Mouse (Mus musculus) activated CD4-positive, CD25-positive, alpha-beta regulatory T cell (primary cell): ENCODE data around the gene Hs3st6. TPM values are rescaled to one million over a fixed set of nuclear protein-coding genes. Genes with fewer than 3 reads are reported as not detected.

Source experiments
- polyA plus RNA-seq, 2 experiments: library from polyadenylated mRNA; unstranded; fragments of 100-300 nt; shearing (Covaris generic); gene quantifications; one replicate each; pipeline ENCODE4 v1.2.1; 2017

Hs3st6 gene
- not detected for polyA plus RNA-seq

DNA sequence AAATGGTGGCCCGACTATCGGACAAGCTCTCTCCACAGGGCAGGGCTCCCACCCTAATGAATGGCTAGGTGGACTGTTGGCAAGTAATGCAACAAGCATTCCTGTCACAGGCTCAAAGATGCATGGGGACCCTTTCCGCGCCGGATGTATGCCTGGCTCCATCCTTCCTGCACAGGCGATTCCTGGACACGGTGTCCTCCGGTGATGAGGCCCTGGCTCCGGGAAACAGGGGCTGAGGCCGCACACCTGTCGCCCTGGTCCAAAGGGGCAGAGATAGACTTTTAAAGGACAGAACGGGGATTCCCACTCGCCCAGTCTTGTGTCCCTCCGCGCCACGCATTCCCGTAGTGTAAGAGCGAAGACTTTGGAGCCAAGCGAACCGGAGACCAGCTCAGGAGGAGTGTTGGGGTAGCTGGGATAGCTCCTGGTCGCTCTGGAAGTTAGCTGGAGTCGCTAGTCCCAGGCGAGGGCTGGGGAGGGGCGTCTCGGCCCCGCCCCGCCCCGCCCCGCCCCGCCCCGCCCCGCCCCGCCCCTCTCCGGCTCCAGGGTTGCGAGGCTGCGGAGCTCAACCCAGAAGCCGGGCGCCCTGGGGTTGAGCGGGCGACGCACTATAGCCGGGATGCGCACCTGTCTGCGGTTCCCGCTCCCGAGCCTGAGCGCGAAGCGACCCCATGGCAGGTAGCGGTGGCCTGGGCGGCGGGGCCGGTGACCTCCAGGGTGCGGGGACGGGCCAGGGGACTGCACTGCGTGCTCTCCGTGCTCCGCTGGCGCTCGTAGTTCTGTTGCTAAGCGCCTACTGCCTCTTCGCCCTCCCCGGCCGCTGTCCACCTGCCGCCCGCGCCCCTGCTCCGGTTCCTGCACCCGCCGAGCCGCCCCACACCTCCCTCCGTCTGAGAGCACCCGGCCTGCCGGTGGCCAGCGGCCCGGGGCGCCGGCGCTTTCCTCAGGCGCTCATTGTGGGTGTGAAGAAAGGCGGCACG, at the start of gene Hs3st6:
TSS of gene Hs3st6 (plus strand) at position 574 of the 980 bp plus-strand sequence.

DNA sequence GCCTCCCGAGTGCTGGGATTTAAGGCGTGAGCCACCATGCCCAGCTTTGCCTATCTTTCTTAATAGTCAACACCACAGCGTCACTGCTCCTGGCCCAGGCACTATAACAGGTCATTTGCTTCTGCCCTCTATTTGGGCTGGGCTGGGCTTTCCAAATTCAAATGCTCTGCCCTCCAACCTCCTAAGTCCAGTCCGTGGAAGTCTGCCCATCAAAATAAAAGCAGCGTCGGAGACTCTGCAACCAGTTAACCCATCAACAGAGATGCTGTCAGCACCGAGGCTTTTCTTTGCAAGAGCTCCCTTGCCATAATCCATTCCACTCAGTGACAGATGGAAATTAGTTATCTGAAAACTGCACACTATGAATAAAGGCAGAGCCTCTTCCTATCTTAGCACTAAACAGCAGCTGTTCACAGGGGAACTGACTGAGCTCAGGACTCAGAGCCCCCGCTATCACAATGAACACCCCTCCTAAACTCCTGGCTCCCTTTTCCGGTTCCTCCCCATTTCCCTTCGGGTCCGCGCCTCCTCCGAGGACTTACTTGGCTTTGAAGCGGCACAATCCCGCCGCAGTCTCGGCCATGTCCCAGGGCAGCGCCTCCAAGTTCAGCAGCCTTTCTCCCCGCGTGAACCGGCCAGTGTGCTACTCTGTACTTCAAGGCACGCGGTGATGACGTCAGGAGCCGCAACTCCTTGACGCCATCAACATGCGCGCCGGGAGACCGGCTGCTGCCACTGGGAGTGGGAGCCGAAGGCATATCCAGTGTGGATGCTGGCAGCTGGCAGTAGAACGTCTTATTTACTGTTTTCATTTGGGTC, 45.6 kb upstream of the Hs3st6 start, which contains the start of gene Tbl3:
TSS of gene Tbl3 (minus strand) at position 679 of the 819 bp plus-strand sequence.

DNA sequence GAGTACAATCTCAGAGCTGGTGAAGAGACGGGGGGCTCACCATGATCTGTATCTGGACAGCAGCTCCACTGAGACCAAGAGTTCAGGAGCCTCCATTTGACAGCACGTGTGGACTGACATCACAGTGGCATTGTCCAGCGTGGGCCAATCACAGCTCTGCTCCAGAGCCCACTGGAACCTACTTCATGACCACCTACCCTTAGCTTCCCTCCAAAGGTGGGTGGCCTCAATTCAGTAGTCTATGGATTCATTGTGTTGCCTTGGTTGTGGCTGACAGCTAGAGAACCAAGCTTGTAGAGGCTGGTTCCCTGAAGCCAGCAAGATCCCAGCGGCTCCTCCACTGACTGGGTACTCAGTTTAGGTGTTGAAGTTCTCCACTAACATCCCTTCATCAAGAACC, 34.8 kb upstream of the Hs3st6 start, which contains the start of the genes Rnf151 and Rps2:
TSS of gene Rnf151 (minus strand) at position 121 of the 400 bp plus-strand sequence.
TSS of gene Rps2 (plus strand) at position 174 of the 400 bp plus-strand sequence.

DNA sequence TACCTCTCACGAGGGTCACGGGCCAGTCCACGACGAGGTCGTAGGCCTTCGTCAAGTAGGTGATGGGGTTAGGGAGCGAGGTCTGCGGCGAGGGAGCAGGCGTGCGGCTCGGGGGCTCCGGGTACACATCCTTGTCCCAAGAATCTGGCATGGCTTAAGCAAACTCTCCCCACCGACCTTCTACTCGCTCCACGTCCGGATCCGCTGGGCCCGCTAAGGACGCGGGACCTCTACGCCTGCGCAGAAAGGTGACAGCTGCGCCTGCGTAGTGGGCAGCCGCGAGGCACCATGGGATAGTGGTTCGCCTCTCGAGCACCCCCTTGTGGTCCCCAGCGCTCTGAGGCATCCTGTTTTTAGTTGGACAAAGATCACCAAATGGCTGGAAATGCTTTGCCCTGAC, 28.6 kb upstream of the Hs3st6 start, which contains the start of gene Ndufb10:
TSS of gene Ndufb10 (minus strand) at position 295 of the 400 bp plus-strand sequence.

GRCm38 (mm10) chr17:24727618-24728017, 25.2 kb upstream of the Hs3st6 start, which contains the start of gene Rpl3l:
Rpl3l (plus strand) TSS chr17:24727820.

GRCm38 (mm10) chr17:24736330-24737051, 16.3 kb upstream of the Hs3st6 start, which contains the start of gene Msrb1:
Msrb1 (plus strand) TSS chr17:24736642.

GRCm38 (mm10) chr17:24803952-24804951, 51.5 kb downstream of the Hs3st6 start, which contains the start of gene Meiob:
Meiob (plus strand) TSS chr17:24804289.

Other genes starting within 250 kb of the Hs3st6 start
- gene Traf7, start 225.1 kb upstream of the Hs3st6 start, polyA plus RNA-seq = 10 to 100 TPM; 64.2 to 74.9 TPM
- gene Rab26, start 218.8 kb upstream of the Hs3st6 start, polyA plus RNA-seq = 10 to 100 TPM in 1 of 2 experiments, 1 to 10 TPM in 1; 6.7 to 13.8 TPM
- gene Pkd1, start 203.2 kb upstream of the Hs3st6 start, polyA plus RNA-seq = 10 to 100 TPM; 25.4 to 40.3 TPM
- gene Tsc2, start 120.4 kb upstream of the Hs3st6 start, polyA plus RNA-seq = 10 to 100 TPM; 29.8 to 34.8 TPM
- gene Nthl1, start 120.3 kb upstream of the Hs3st6 start, polyA plus RNA-seq = 1 to 10 TPM; 3.1 to 6.3 TPM
- gene Slc9a3r2, start 102.7 kb upstream of the Hs3st6 start, polyA plus RNA-seq = under 1 TPM in 1 of 2 experiments, not detected in 1; 0.45 TPM
- gene Npw, start 94.5 kb upstream of the Hs3st6 start, polyA plus RNA-seq = under 1 TPM in 1 of 2 experiments, not detected in 1; 0.35 TPM
- 10 to 100 TPM; 14.7 to 16.2 TPM for gene Zfp598, start 83.3 kb upstream of the Hs3st6 start, polyA plus RNA-seq
- 1 to 10 TPM in 1 of 2 experiments, under 1 TPM in 1; 0.92 to 1.0 TPM for gene Syngr3, start 63.0 kb upstream of the Hs3st6 start, polyA plus RNA-seq
- gene Gfer, start 56.8 kb upstream of the Hs3st6 start, polyA plus RNA-seq = 10 to 100 TPM; 34.1 to 41.6 TPM
- 1 to 10 TPM; 1.3 to 1.4 TPM for gene Noxo1, start 56.8 kb upstream of the Hs3st6 start, polyA plus RNA-seq
- 10 to 100 TPM; 50.5 to 56.8 TPM for gene Tbl3, start 45.3 kb upstream of the Hs3st6 start, polyA plus RNA-seq
- under 1 TPM; 0.18 to 0.50 TPM for gene Rnf151, start 34.9 kb upstream of the Hs3st6 start, polyA plus RNA-seq
- gene Rps2, start 34.9 kb upstream of the Hs3st6 start, polyA plus RNA-seq = 1,000 to 10,000 TPM in 1 of 2 experiments, 100 to 1,000 TPM in 1; 636 to 1,022 TPM
- 100 to 1,000 TPM; 191 to 287 TPM for gene Ndufb10, start 28.5 kb upstream of the Hs3st6 start, polyA plus RNA-seq
- gene Rpl3l, start 25.2 kb upstream of the Hs3st6 start, polyA plus RNA-seq = under 1 TPM; 0.16 to 0.18 TPM
- gene Msrb1, start 16.3 kb upstream of the Hs3st6 start, polyA plus RNA-seq = 10 to 100 TPM; 20.5 to 22.6 TPM
- gene Meiob, start 51.3 kb downstream of the Hs3st6 start, polyA plus RNA-seq = not detected
- gene Hagh, start 87.2 kb downstream of the Hs3st6 start, polyA plus RNA-seq = 10 to 100 TPM; 31.4 to 43.7 TPM
- gene Fahd1, start 97.4 kb downstream of the Hs3st6 start, polyA plus RNA-seq = 1 to 10 TPM; 2.1 to 2.5 TPM
- not detected for gene Igfals, start 113.0 kb downstream of the Hs3st6 start, polyA plus RNA-seq
- gene Nubp2, start 133.4 kb downstream of the Hs3st6 start, polyA plus RNA-seq = 100 to 1,000 TPM; 110 to 137 TPM
- gene Spsb3, start 133.7 kb downstream of the Hs3st6 start, polyA plus RNA-seq = 10 to 100 TPM; 55.8 to 76.0 TPM
- gene Eme2, start 142.1 kb downstream of the Hs3st6 start, polyA plus RNA-seq = 10 to 100 TPM; 35.1 to 39.1 TPM
- 100 to 1,000 TPM in 1 of 2 experiments, 10 to 100 TPM in 1; 86.5 to 135 TPM for gene Mrps34, start 142.1 kb downstream of the Hs3st6 start, polyA plus RNA-seq
- 10 to 100 TPM; 51.3 to 58.1 TPM for gene Nme3, start 143.5 kb downstream of the Hs3st6 start, polyA plus RNA-seq
- gene Mapk8ip3, start 184.0 kb downstream of the Hs3st6 start, polyA plus RNA-seq = 10 to 100 TPM; 30.5 to 33.8 TPM
- gene Jpt2, start 207.7 kb downstream of the Hs3st6 start, polyA plus RNA-seq = 10 to 100 TPM; 29.2 to 35.8 TPM